Mouse (Mus musculus): Measurements from ENCODE around the gene Cyb5rl.

Gene Cyb5rl

GRCm38 (mm10) chr4:107066252-107067124 is at the start of gene Cyb5rl, which contains the start of gene Mrpl37:
Cyb5rl (plus strand) TSS chr4:107066988.
Mrpl37 (minus strand) TSS chr4:107066868.
- peak; percentile 94 for DNase-seq (ENCODE audit: low spot score)

GRCm38 (mm10) chr4:107017257-107017656 is 49.5 kb upstream of the Cyb5rl start:
- DNase-seq (ENCODE audit: low spot score), result no peak

DNA sequence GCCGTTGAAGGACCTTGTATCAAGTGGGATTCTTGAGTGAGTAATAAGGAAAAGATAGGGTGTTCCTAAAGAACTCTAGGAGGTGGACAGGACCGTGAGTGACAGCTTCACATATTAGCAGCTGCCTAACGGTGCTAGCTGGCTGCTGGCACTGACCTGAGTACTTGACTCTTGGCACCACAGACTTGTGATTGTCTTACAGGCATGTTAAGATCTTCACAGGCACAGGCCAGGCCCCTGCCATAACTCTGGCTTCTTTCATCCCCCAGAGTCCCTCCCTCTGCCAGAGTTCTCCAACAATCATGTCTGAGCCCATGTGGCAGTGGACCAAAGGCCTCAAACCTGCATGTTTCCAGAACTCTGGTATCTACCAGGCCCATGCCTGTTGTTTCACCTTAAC is 48.3 kb upstream of the Cyb5rl start:
- no peak for DNase-seq (ENCODE audit: low spot score)

DNA sequence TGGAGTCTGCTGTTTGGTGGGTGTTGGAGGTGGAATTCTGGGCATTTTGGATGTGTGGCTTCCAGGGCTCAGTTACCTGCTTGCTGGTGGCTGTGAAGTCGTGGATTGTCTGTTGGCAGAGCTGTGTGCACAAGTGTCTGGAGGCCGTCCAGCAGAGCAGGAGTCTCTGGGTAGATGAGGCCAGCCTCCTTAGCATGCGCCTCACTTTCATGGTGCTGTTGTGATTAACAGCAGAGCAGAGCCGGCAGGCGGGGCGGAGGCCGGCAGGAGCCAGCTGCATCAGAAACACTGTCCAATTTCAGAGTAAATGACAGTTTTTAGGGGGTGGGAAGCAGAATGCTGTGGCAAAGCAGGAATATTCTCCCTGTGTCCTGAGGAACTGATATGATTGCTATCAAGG is 47.8 kb upstream of the Cyb5rl start:
- DNase-seq (ENCODE audit: low spot score), result no peak

GRCm38 (mm10) chr4:107020287-107021000 is 46.3 kb upstream of the Cyb5rl start:
- no peak for DNase-seq (ENCODE audit: low spot score)

GRCm38 (mm10) chr4:107021464-107021863 is 45.3 kb upstream of the Cyb5rl start:
- no peak for DNase-seq (ENCODE audit: low spot score)

GRCm38 (mm10) chr4:107024899-107025298 is 41.9 kb upstream of the Cyb5rl start:
- no peak for DNase-seq (ENCODE audit: low spot score)

DNA sequence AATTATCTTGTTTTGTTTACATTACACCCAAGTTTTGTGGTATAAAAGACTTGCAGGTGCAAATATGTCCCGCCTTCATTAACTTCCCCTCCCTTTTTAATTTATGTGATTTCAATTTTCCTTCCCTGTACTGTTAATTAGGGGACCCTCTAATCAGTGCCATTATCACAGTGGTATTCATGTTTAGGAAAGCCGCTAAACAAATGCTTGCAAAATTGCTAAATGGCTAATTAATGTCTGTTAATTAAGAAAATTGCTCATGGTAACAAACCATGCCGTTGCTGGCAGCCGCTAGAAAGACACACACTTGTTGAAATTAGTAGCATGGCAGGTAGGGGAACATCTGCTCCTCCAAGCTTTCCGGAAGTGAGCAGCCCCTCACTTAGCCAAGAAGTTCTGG is 41.4 kb upstream of the Cyb5rl start:
- DNase-seq (ENCODE audit: low spot score), result no peak

DNA sequence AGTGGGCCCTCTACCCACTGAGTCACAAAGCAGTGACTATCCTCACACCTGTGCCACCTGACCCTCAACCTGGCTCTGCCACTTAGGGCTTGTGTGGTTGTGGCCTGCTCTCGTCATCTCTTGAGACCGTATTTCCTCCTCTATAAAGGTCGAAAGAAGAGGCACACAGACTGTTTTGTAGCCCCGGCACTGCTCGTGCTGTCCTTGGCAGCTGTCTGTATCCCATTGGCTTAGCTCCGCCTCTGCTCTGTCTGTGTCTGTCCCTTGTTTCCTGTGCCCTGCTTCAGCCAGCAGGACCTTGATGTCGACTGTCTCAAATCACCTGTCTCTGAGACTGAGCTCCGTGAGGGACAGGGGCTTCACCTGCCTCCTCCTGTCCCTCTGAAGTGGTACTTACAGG is 40.3 kb upstream of the Cyb5rl start:
- DNase-seq (ENCODE audit: low spot score), result no peak

GRCm38 (mm10) chr4:107035689-107036088 is 31.1 kb upstream of the Cyb5rl start:
- no peak for DNase-seq (ENCODE audit: low spot score)

DNA sequence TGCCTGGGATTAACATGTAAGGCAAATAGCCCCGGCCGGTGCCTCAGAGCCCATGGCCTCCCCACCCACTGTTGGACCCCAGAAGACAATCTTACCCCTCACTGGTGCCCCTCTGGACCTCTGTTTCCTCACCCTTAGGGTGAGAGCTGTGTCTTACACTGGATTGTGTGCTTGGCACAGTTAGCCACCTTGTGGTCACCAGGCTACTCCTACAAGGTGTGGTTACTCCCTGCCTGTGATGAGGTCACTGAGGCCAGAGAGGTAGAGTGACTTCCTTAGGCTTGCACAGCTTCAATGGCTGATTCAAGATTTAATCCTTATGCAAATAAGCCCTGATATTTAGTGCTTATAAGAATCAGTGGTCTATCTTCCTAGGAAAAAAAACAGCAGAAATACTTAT is 29.8 kb upstream of the Cyb5rl start:
- no peak for DNase-seq (ENCODE audit: low spot score)

DNA sequence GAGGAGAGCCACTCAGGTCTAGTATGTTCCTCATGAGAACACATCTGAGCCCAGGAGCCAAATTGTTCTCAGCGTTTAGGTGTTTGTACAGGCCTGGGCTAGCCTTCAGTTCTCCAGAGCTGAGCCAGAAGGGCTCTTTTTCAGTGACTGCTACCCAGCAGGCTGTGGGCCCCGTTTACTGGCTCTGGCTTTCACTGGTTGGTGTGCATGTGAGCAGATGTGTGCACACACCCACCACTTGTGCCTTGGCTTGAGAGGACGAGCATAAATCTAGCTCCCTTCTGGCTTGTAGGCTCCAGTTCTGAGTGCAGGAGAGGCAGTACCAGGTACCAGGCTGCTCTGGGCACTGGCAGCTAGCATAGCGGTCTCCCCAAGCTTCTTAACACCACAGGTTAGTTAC is 28.5 kb upstream of the Cyb5rl start:
- DNase-seq (ENCODE audit: low spot score), result no peak

DNA sequence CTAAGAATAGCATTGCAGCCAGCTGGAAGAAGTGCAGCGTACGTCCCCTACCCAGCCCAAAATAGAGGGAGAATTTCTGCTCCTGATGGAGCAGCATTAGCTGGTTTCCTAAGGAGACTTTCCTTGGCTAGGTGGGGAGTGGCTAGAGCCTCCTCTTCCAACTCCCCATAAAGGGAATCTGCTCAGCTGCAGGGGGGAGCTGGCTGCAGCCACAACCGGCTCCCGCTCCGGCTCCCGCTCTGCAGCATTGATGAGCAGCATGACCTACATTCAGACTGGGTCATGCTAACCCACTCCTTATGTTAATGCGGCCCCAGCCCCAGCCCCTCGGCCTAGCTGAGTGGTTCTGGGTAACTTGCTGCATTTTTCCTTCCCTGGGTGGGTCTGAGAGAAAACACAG is 27.5 kb upstream of the Cyb5rl start:
- no peak for DNase-seq (ENCODE audit: low spot score)

DNA sequence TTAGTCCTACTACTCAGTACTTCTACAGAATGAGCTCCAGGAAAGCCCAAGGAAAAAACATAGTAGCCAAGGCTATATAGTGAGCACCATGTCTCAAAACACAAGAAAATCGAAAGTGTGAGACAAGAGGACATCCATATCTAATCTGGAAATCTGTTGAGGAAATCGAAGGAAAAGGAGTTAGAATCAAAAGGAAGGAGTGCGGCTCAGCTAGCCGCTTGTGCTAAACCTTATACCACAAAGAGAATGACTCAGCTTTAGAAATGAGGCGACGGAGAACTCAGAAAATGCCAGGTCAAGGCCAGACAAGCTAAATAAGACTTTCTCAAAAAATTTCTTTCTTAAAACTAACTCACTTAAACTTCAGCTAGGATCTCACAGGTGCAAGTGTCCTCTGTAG is 24.5 kb upstream of the Cyb5rl start:
- DNase-seq (ENCODE audit: low spot score), result no peak

DNA sequence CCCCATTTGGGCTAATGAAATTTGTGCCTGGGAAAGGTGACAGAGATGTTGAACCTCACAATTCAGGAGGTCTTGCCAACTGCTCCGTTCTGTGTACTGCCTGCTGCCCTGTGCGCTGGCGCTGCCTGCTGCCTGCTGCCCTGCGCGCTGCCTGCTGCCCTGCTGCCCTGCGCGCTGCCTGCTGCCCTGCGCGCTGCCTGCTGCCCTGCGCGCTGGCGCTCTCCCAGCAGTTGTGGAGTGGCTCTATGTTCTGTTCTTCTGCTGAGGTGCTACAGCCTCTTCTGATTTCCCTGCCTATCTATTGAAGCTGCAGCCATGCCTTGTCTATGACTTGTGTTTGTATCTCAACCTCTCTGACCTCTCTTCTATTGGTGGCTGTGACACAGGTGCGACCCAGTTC is 21.6 kb upstream of the Cyb5rl start:
- DNase-seq (ENCODE audit: low spot score), result no peak

- DNase-seq (ENCODE audit: low spot score), result no peak
Observed at GRCm38 (mm10) chr4:107047806-107048205, 19.0 kb upstream of the Cyb5rl start.

DNA sequence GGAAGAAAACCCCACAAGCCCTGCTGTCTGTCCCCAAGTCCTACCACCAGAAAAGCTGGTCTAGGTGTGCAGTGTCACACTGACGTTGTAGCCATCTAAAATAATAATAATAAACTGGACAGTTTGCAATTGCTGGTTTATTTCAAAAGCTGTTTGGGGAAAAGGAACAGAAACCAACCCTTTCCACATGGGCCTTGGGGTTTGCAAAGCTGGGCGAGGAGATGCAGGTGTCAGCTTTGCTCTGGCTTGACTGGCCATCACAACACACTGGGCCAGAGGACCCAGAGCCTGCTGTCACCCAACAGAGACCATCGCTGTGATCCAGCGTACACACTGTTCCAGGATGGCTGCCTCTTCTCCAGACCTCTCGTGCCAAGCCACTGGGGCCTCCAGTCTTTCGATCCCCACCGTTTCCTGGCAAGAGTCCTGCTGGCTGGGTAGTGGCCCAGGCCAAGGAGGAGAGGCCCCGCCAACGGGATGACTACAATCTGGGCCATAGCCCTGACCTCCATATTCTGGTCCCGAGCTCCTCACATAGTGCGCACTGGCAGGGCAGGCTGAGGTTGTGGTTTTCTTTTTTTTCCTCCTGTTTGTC is 18.1 kb upstream of the Cyb5rl start:
- DNase-seq (ENCODE audit: low spot score), result peak; percentile 9

DNA sequence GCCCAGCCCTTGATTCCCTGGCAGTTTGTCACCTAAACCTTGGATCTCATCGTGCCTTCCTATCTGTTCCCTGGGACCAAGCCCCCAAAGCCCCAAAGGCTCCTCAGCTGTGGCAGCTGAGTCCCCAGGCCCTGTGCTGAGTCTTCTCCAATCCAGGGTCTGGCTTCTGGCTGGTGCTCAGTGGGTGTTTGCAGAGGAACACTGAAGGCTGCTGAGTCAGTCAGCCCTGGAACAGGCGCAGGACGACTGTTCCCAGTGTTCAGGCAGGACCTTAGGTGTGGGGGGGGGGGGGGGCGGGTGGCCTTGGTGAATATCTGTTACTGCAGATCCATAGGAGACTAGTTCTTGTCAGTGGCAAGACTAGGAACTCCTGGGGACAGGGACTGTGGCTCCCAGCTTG is 14.9 kb upstream of the Cyb5rl start:
- DNase-seq (ENCODE audit: low spot score), result no peak

DNA sequence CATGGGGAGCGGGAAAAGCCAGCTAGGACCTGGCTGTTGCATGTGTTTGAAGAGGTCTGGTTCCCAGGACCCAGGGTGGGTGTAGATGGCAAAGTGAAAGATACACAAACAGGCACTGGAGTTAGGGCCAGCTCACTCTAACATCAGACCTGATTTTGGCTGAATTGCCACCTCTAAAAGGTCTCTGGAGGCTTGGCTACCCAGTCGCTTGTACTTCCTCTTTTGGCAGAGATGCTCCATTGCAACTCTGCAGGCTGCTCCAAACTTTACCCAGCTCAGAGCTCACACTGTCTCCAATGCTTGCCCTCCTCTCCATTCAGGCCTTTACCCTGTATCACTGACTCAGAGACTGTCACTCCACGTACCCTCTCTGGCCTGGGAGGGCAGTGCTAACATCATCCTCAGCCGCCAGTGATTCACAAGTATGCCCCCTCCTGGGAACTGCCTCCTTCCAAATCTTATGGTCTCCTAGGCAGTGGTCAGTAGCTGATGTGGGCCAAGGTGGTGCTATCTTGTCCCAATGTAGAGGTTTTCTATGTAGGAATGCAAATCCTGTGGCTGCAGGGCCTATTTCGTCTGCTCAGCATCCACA is 13.7 kb upstream of the Cyb5rl start:
- DNase-seq (ENCODE audit: low spot score), result no peak

GRCm38 (mm10) chr4:107056088-107056487 is 10.7 kb upstream of the Cyb5rl start:
- no peak for DNase-seq (ENCODE audit: low spot score)

DNA sequence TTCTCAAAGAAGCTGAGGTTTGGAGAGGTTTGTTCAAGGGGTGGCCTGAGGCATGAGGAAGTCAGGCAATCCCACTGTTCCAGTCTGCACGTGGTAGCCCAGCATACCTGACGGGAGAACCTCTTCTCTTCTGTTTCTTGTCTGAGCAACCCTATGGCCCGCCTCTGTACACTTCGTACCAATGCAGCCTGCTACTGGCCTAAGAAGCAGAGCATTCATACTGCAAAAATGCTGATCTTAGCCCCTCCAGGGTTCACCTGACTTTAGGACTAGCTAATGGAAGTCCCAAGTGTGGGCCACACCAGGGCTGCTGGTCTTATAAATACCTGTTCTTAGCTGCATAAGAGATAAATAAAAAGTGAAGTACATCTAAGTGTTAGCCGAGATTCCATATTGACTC is 8.4 kb upstream of the Cyb5rl start:
- DNase-seq (ENCODE audit: low spot score), result no peak

DNA sequence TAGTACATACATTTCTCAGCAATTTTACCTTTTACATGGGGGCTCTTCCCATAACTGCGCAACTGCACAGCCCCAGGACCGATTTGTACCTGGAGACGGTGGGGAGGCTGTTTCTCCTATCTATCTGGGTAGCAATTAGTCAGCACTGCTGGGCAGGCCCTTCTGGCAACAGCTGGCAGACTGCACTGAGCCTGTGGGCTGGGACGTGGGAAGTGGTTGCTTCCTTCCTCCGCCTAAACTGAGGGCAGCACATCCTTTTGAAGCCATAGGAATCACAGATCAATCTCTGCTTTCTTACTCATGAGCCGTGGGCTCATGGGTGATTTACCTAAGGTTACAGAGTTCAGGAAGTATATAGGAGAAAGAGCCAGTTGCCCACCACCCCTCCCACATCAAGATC is 8.0 kb upstream of the Cyb5rl start:
- no peak for DNase-seq (ENCODE audit: low spot score)

GRCm38 (mm10) chr4:107061560-107061959 is 5.2 kb upstream of the Cyb5rl start:
- no peak for DNase-seq (ENCODE audit: low spot score)

Data from urinary bladder, postnatal 25 days (tissue).